Mouse (Mus musculus): Measurements from ENCODE around the gene Mier2. TPM values are rescaled to one million over a fixed set of nuclear protein-coding genes. Genes with fewer than 3 reads are reported as not detected.

Gene Mier2
- polyA plus RNA-seq, 2 experiments: 56.5 to 162 TPM

GRCm38 (mm10) chr10:79580356-79580755, 25.4 kb upstream of the Mier2 start:
- no peaks in the 10 kb centered on the region for H3K9me3 ChIP-seq (ENCODE audit: control insufficient read depth, low read length)
- WGBS: 66% methylated on average over 7 of the region's 7 CpGs
- no peak for DNase-seq (ENCODE audit: low spot score)

GRCm38 (mm10) chr10:79579781-79580180, 24.8 kb upstream of the Mier2 start:
- TF ChIP-seq POLR2A (IDR thresholded peaks at IDR 0.05; ENCODE audit: borderline replicate concordance, extremely low read depth, insufficient read depth, insufficient read length): no peak
- no peaks in the 10 kb centered on the region for H3K9me3 ChIP-seq (ENCODE audit: control insufficient read depth, low read length)
- ATAC-seq (ENCODE audit: low FRiP score, low read depth) (no peak), DNase-seq (ENCODE audit: low spot score) (no peak)
- no peaks in the 10 kb centered on the region for H3K4me1 ChIP-seq (ENCODE audit: control insufficient read depth, insufficient read depth, low read length)
- H3K4me2 ChIP-seq (replicated peaks; ENCODE audit: low read depth, low read length, severe bottlenecking): no peak overlapping the region
- no peak overlapping the region for H3K27ac ChIP-seq (replicated peaks; ENCODE audit: low read depth, low read length)
- no peak overlapping the region for H3K4me3 ChIP-seq (replicated peaks; ENCODE audit: low read length)
- H3K36me3 ChIP-seq (ENCODE audit: control insufficient read depth, insufficient read depth, low read length): no peaks in the 10 kb centered on the region
- no peak overlapping the region for H3K9ac ChIP-seq (ENCODE audit: low read depth, low read length, severe bottlenecking)
- WGBS: 79% methylated on average over 12 of the region's 12 CpGs
- no peaks in the 10 kb centered on the region for H3K27me3 ChIP-seq (ENCODE audit: control insufficient read depth, insufficient read depth, low read length)

More at GRCm38 (mm10) chr10:79580356-79580755, 25.4 kb upstream of the Mier2 start:
- Histone ChIP-seq H3K4me3 (replicated peaks; ENCODE audit: low read length) (no peak overlapping the region), H3K27ac (replicated peaks; ENCODE audit: low read depth, low read length) (no peak overlapping the region), H3K4me1 (ENCODE audit: control insufficient read depth, insufficient read depth, low read length) (no peaks in the 10 kb centered on the region), H3K4me2 (replicated peaks; ENCODE audit: low read depth, low read length, severe bottlenecking) (no peak overlapping the region), H3K27me3 (ENCODE audit: control insufficient read depth, insufficient read depth, low read length) (no peaks in the 10 kb centered on the region), H3K36me3 (ENCODE audit: control insufficient read depth, insufficient read depth, low read length) (no peaks in the 10 kb centered on the region), H3K9ac (ENCODE audit: low read depth, low read length, severe bottlenecking) (no peak overlapping the region)
- no peak for TF ChIP-seq POLR2A (IDR thresholded peaks at IDR 0.05; ENCODE audit: borderline replicate concordance, extremely low read depth, insufficient read depth, insufficient read length)
- ATAC-seq (ENCODE audit: low FRiP score, low read depth): no peak

- 75% methylated on average over 7 of the region's 7 CpGs for WGBS
- ATAC-seq (ENCODE audit: low FRiP score, low read depth): no peak
- Histone ChIP-seq H3K27me3 (ENCODE audit: control insufficient read depth, insufficient read depth, low read length) (no peaks in the 10 kb centered on the region), H3K9ac (ENCODE audit: low read depth, low read length, severe bottlenecking) (no peak overlapping the region), H3K4me1 (ENCODE audit: control insufficient read depth, insufficient read depth, low read length) (no peaks in the 10 kb centered on the region), H3K4me2 (replicated peaks; ENCODE audit: low read depth, low read length, severe bottlenecking) (no peak overlapping the region), H3K9me3 (ENCODE audit: control insufficient read depth, low read length) (no peaks in the 10 kb centered on the region), H3K4me3 (replicated peaks; ENCODE audit: low read length) (no peak overlapping the region), H3K36me3 (ENCODE audit: control insufficient read depth, insufficient read depth, low read length) (no peaks in the 10 kb centered on the region), H3K27ac (replicated peaks; ENCODE audit: low read depth, low read length) (no peak overlapping the region)
- DNase-seq (ENCODE audit: low spot score): no peak
- TF ChIP-seq POLR2A (IDR thresholded peaks at IDR 0.05; ENCODE audit: borderline replicate concordance, extremely low read depth, insufficient read depth, insufficient read length): no peak
Measured at GRCm38 (mm10) chr10:79578891-79579290, 23.9 kb upstream of the Mier2 start.

- Histone ChIP-seq H3K27me3 (ENCODE audit: control insufficient read depth, insufficient read depth, low read length) (no peaks in the 10 kb centered on the region), H3K9ac (ENCODE audit: low read depth, low read length, severe bottlenecking) (no peak overlapping the region), H3K27ac (replicated peaks; ENCODE audit: low read depth, low read length) (no peak overlapping the region), H3K4me2 (replicated peaks; ENCODE audit: low read depth, low read length, severe bottlenecking) (no peak overlapping the region), H3K36me3 (ENCODE audit: control insufficient read depth, insufficient read depth, low read length) (no peaks in the 10 kb centered on the region), H3K4me1 (ENCODE audit: control insufficient read depth, insufficient read depth, low read length) (no peaks in the 10 kb centered on the region), H3K9me3 (ENCODE audit: control insufficient read depth, low read length) (no peaks in the 10 kb centered on the region), H3K4me3 (replicated peaks; ENCODE audit: low read length) (no peak overlapping the region)
- DNase-seq (ENCODE audit: low spot score) (no peak), ATAC-seq (ENCODE audit: low FRiP score, low read depth) (no peak)
- 37% methylated on average over 9 of the region's 9 CpGs for WGBS
- no peak for TF ChIP-seq POLR2A (IDR thresholded peaks at IDR 0.05; ENCODE audit: borderline replicate concordance, extremely low read depth, insufficient read depth, insufficient read length)
Measured at GRCm38 (mm10) chr10:79578276-79578675, 23.3 kb upstream of the Mier2 start.

- Histone ChIP-seq H3K27ac (replicated peaks; ENCODE audit: low read depth, low read length) (no peak overlapping the region), H3K27me3 (ENCODE audit: control insufficient read depth, insufficient read depth, low read length) (no peaks in the 10 kb centered on the region), H3K9ac (ENCODE audit: low read depth, low read length, severe bottlenecking) (no peak overlapping the region), H3K4me2 (replicated peaks; ENCODE audit: low read depth, low read length, severe bottlenecking) (no peak overlapping the region), H3K36me3 (ENCODE audit: control insufficient read depth, insufficient read depth, low read length) (no peaks in the 10 kb centered on the region), H3K4me3 (replicated peaks; ENCODE audit: low read length) (no peak overlapping the region), H3K9me3 (ENCODE audit: control insufficient read depth, low read length) (no peaks in the 10 kb centered on the region), H3K4me1 (ENCODE audit: control insufficient read depth, insufficient read depth, low read length) (no peaks in the 10 kb centered on the region)
- DNase-seq (ENCODE audit: low spot score): no peak
- no peak for ATAC-seq (ENCODE audit: low FRiP score, low read depth)
- TF ChIP-seq POLR2A (IDR thresholded peaks at IDR 0.05; ENCODE audit: borderline replicate concordance, extremely low read depth, insufficient read depth, insufficient read length): no peak
- 72% methylated on average over 4 of the region's 4 CpGs for WGBS
Measured at GRCm38 (mm10) chr10:79577376-79577775, 22.4 kb upstream of the Mier2 start.

- no peak for TF ChIP-seq POLR2A (IDR thresholded peaks at IDR 0.05; ENCODE audit: borderline replicate concordance, extremely low read depth, insufficient read depth, insufficient read length)
- no peaks in the 10 kb centered on the region for H3K36me3 ChIP-seq (ENCODE audit: control insufficient read depth, insufficient read depth, low read length)
- no peak overlapping the region for H3K4me2 ChIP-seq (replicated peaks; ENCODE audit: low read depth, low read length, severe bottlenecking)
- no peaks in the 10 kb centered on the region for H3K27me3 ChIP-seq (ENCODE audit: control insufficient read depth, insufficient read depth, low read length)
- H3K4me3 ChIP-seq (replicated peaks; ENCODE audit: low read length): no peak overlapping the region
- no peak overlapping the region for H3K27ac ChIP-seq (replicated peaks; ENCODE audit: low read depth, low read length)
- no peak overlapping the region for H3K9ac ChIP-seq (ENCODE audit: low read depth, low read length, severe bottlenecking)
- H3K4me1 ChIP-seq (ENCODE audit: control insufficient read depth, insufficient read depth, low read length): no peaks in the 10 kb centered on the region
- no peak for ATAC-seq (ENCODE audit: low FRiP score, low read depth)
- H3K9me3 ChIP-seq (ENCODE audit: control insufficient read depth, low read length): no peaks in the 10 kb centered on the region
- 72% methylated on average over 6 of the region's 6 CpGs for WGBS
- no peak for DNase-seq (ENCODE audit: low spot score)
Measured at GRCm38 (mm10) chr10:79575754-79576153, 20.8 kb upstream of the Mier2 start.
